Mouse (Mus musculus): Measurements from ENCODE around the gene Rfc5. TPM values are rescaled to one million over a fixed set of nuclear protein-coding genes. Genes with fewer than 3 reads are reported as not detected.

The Rfc5 gene
- polyA plus RNA-seq (2014; fragmentation: Illumina TruSeq; extraction: RNeasy Lipid Tissue Mini Kit (QIAGEN cat#74804); ENCODE audit: low read depth, low replicate concordance), result 21.3 TPM

DNA sequence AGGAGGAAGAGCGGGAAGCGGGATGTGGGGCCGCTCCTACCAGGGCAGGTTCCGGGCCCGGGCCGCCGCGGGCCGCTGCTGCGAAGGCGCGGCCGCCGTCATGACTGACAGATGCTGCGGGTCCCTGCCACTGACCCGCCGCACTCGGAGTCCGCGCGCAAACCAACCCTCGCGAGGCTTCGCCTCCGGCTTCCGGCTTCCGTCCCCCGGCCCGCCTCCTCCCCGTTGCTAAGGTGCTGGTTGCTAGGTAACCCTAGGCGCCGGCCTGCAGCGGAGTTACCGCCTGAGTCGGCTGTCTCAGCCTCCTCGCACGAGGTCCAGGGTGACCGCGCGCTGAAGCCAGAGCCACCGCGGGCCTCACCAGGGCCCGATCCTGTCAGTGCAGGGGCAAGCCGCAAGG lies at the start of gene Rfc5:
Rfc5 (minus strand) TSS at position 171 of the 400 bp plus-strand sequence.

DNA sequence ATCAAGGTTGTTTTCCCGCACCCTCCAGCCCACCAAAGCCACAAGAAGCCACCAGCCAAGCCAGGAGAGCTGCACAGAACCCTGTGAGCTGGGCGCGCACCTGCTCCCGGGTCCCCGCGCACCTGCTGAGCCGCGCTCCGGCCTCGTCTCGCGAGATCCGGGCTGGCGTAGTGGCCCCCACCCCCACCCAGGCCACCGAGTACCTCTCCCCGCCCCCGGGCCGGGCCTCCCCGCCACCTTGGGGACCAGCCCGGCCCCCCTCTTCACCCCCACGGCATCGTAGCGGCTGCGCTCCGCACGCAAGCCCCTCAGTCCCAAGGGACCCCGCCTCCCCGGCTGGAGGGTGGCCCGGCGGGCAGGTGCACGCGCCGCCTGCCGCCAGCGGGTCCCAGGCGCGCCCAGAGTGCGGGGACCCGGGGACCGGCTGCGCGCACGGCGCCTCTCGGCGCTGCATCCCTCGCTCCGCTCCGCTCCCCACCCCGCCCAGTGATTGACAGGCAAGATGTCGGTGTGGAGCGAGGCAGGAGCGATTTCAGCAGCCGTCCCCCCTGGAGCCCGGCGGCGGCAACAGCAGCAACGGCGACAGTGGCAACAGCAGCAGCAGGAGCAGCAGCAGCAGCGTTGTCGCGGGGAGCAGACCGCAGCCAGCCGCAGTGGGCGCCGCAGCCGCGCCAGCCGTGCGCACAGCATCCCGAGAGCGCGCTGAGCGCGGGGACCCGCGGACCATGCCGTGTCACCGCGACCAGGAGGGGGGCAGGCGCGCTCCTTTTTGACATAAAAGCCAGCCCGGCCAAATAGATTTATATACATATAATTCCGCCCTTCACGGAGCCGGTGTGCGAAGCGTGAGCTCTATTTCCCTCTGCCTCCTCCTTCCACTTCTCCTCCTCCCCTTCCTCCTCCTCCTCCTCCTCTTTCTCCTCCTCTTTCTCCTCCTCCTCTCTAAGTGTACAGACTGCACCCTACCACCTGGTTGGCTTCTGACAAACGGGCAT lies 25.0 kb upstream of the Rfc5 start, which contains the start of gene Ksr2:
Ksr2 (plus strand) TSS at position 494 of the 995 bp plus-strand sequence.

DNA sequence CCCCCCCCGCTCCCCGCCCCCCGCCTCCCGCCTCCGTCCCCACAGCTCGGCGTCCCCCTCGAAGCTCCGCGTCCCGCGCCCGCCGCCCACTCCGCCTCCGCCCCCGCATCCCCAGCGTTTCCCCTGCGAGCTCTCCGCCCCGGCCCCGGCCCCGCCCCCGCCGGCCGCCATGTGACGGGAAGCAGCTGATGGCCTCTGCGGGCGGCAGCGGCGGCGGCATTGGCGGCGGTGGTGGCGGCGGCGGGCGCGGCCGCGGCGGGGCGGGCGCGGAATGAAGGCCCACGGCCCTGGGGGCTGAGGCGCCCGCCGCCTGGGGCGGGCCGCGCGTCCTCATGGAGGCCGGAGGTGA lies 31.7 kb downstream of the Rfc5 start, which contains the start of gene Wsb2:
Wsb2 (plus strand) TSS at position 176 of the 349 bp plus-strand sequence.

Other genes starting within 250 kb of the Rfc5 start
- 1,405 TPM for gene Pebp1, start 101.4 kb downstream of the Rfc5 start, polyA plus RNA-seq (2014; fragmentation: Illumina TruSeq; extraction: RNeasy Lipid Tissue Mini Kit (QIAGEN cat#74804); ENCODE audit: low read depth, low replicate concordance)
- 13.3 TPM for gene Vsig10, start 70.0 kb downstream of the Rfc5 start, polyA plus RNA-seq (2014; fragmentation: Illumina TruSeq; extraction: RNeasy Lipid Tissue Mini Kit (QIAGEN cat#74804); ENCODE audit: low read depth, low replicate concordance)
- gene Wsb2, start 31.7 kb downstream of the Rfc5 start, polyA plus RNA-seq (2014; fragmentation: Illumina TruSeq; extraction: RNeasy Lipid Tissue Mini Kit (QIAGEN cat#74804); ENCODE audit: low read depth, low replicate concordance), result 83.3 TPM
- 0.96 TPM for gene Ksr2, start 25.0 kb upstream of the Rfc5 start, polyA plus RNA-seq (2014; fragmentation: Illumina TruSeq; extraction: RNeasy Lipid Tissue Mini Kit (QIAGEN cat#74804); ENCODE audit: low read depth, low replicate concordance)

Data from adipose tissue, adult 10 weeks (tissue).